Mouse (Mus musculus): Measurements from ENCODE around the gene Ndufb3. TPM values are rescaled to one million over a fixed set of nuclear protein-coding genes. Genes with fewer than 3 reads are reported as not detected.

The Ndufb3 gene
- total and polyA plus RNA-seq, 2 experiments from 2014 or later = 132 to 432 TPM

Other genes with a start within 250 kb of the Ndufb3 start
- 59.3 and 74.6 TPM in 2 replicates for gene Bzw1, start 193.5 kb upstream of the Ndufb3 start, total RNA-seq (2014; rRNA removed; ENCODE audit: low replicate concordance)
- 158 and 163 TPM in 2 replicates for gene Bzw1, start 193.5 kb upstream of the Ndufb3 start, polyA plus RNA-seq (2015; fragmentation: Nextera tagmentation; extraction: Ambion mirVana)
- gene Clk1, start 162.3 kb upstream of the Ndufb3 start, total RNA-seq (2014; rRNA removed; ENCODE audit: low replicate concordance) = 59.3 and 100 TPM in 2 replicates
- gene Clk1, start 162.3 kb upstream of the Ndufb3 start, polyA plus RNA-seq (2015; fragmentation: Nextera tagmentation; extraction: Ambion mirVana) = 105 and 108 TPM in 2 replicates
- 9.0 and 43.8 TPM in 2 replicates for gene Nif3l1, start 141.2 kb upstream of the Ndufb3 start, total RNA-seq (2014; rRNA removed; ENCODE audit: low replicate concordance)
- 16.1 and 16.2 TPM in 2 replicates for gene Nif3l1, start 141.2 kb upstream of the Ndufb3 start, polyA plus RNA-seq (2015; fragmentation: Nextera tagmentation; extraction: Ambion mirVana)
- gene Ppil3, start 140.9 kb upstream of the Ndufb3 start, total RNA-seq (2014; rRNA removed; ENCODE audit: low replicate concordance) = 8.7 and 15.2 TPM in 2 replicates
- gene Ppil3, start 140.9 kb upstream of the Ndufb3 start, polyA plus RNA-seq (2015; fragmentation: Nextera tagmentation; extraction: Ambion mirVana) = 27.1 and 27.9 TPM in 2 replicates
- gene Orc2, start 81.3 kb upstream of the Ndufb3 start, total RNA-seq (2014; rRNA removed; ENCODE audit: low replicate concordance) = 13.4 and 58.9 TPM in 2 replicates
- gene Orc2, start 81.3 kb upstream of the Ndufb3 start, polyA plus RNA-seq (2015; fragmentation: Nextera tagmentation; extraction: Ambion mirVana) = 12.6 and 12.8 TPM in 2 replicates
- 5.1 and 5.7 TPM in 2 replicates for gene Fam126b, start 61 bp upstream of the Ndufb3 start, total RNA-seq (2014; rRNA removed; ENCODE audit: low replicate concordance)
- gene Fam126b, start 61 bp upstream of the Ndufb3 start, polyA plus RNA-seq (2015; fragmentation: Nextera tagmentation; extraction: Ambion mirVana) = 3.0 and 3.1 TPM in 2 replicates
- not detected in 2 replicates for gene Als2cr12, start 109.6 kb downstream of the Ndufb3 start, total RNA-seq (2014; rRNA removed; ENCODE audit: low replicate concordance)
- gene Als2cr12, start 109.6 kb downstream of the Ndufb3 start, polyA plus RNA-seq (2015; fragmentation: Nextera tagmentation; extraction: Ambion mirVana) = not detected in 2 replicates
- gene Cflar, start 125.1 kb downstream of the Ndufb3 start, total RNA-seq (2014; rRNA removed; ENCODE audit: low replicate concordance) = 44.4 and 102 TPM in 2 replicates
- gene Cflar, start 125.1 kb downstream of the Ndufb3 start, polyA plus RNA-seq (2015; fragmentation: Nextera tagmentation; extraction: Ambion mirVana) = 49.8 and 53.6 TPM in 2 replicates
- 8.2 and 11.9 TPM in 2 replicates for gene Casp8, start 209.0 kb downstream of the Ndufb3 start, total RNA-seq (2014; rRNA removed; ENCODE audit: low replicate concordance)
- 10.7 and 12.3 TPM in 2 replicates for gene Casp8, start 209.0 kb downstream of the Ndufb3 start, polyA plus RNA-seq (2015; fragmentation: Nextera tagmentation; extraction: Ambion mirVana)